Mouse (Mus musculus): Measurements from ENCODE around the gene Ppm1d. TPM values are rescaled to one million over a fixed set of nuclear protein-coding genes. Genes with fewer than 3 reads are reported as not detected.

Gene Ppm1d
- polyA plus RNA-seq (2015; fragmentation: Nextera tagmentation; extraction: Ambion mirVana) = 16.9 and 18.1 TPM in 2 replicates

DNA sequence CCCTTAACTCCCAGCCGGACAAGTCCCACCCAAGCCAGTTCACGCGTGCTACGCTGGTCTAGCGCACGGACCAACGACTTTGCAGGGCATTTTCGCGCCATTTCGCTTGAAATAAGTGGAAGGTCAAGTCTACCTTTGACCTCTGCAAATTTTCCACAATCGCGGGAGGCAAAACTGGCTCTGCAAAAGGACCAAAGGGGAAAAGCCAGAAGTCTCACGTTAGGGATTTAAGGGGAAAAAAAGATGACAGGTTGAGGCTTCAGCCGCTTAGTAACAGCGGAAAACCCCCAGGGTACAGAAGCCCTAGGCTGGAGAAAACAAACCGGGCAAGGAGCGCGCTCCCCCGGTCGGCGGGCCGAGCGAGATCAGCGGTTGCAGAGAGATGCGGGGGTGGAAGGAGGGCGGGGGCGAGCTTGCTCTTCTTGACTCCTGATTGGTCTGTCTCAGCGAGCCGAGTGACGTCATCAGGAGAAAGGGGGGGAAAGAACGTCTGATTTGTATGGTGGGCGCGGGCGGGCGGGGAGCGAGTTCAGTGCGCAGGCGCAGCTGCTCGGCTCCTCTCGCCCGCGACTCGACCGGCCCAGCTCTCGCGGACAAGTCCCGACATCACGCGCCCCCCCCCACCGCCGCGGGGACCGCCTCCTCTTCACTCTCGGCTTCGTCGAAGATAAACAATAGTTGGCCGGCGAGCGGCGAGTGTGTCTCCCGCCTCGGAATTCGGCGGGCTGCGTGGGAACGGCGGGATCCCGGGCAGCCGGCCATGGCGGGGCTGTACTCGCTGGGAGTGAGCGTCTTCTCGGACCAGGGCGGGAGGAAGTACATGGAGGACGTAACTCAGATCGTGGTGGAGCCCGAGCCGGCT, at the start of gene Ppm1d:
TSS of gene Ppm1d (plus strand) at position 532 of the 862 bp plus-strand sequence.
- no peaks in the 10 kb centered on the region for H3K36me3 ChIP-seq (replicated peaks)
- H3K4me1 ChIP-seq = peaks cover 31% of the 10 kb centered on the region
- H3K27ac ChIP-seq = peak within 1 kb of the TSS; percentile 90
- H3K27me3 ChIP-seq (replicated peaks) = no peaks in the 10 kb centered on the region
- ATAC-seq (replicated peaks) = peak; percentile 95
- peak within 1 kb of the TSS; percentile 98 for H3K4me2 ChIP-seq
- WGBS = under 1% methylated on average over 78 of the region's 78 CpGs
- H3K9me3 ChIP-seq = no peaks in the 10 kb centered on the region
- peak within 1 kb of the TSS; percentile 69 for H3K4me3 ChIP-seq
- H3K9ac ChIP-seq = peak within 1 kb of the TSS; percentile 61

- H3K9ac ChIP-seq = no peak overlapping the region
- no peak overlapping the region for H3K4me2 ChIP-seq
- no peaks in the 10 kb centered on the region for H3K36me3 ChIP-seq (replicated peaks)
- no peaks in the 10 kb centered on the region for H3K27me3 ChIP-seq (replicated peaks)
- no peaks in the 10 kb centered on the region for H3K4me1 ChIP-seq
- 66% methylated on average over 5 of the region's 5 CpGs for WGBS
- no peak overlapping the region for H3K27ac ChIP-seq
- no peaks in the 10 kb centered on the region for H3K9me3 ChIP-seq
- no peak overlapping the region for H3K4me3 ChIP-seq
- no peak for ATAC-seq (replicated peaks)
Observed at GRCm38 (mm10) chr11:85264635-85265034, 46.4 kb upstream of the Ppm1d start.

DNA sequence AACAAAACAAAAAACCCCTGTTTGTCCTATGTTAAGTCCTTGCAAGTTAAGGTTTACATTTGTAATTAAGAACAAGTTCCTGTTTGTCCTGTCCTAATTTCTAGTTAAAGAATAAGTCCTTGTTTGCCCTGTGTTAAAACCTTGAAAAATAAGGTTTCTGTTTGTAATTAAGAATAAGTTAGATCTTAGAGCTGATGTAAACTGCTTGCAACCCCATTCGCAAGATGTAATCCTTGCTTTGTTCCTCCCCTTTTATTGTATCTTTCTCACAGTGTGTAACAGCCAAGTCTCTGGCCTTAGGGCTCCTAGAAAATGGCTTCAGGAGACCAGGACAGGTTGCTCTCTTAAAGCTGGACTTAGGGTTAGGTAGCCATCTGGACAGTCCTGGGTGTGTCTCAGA, 43.7 kb upstream of the Ppm1d start:
- Histone ChIP-seq H3K4me2 (no peak overlapping the region), H3K27me3 (replicated peaks) (no peaks in the 10 kb centered on the region), H3K27ac (no peak overlapping the region), H3K9ac (no peak overlapping the region), H3K4me3 (no peak overlapping the region), H3K36me3 (replicated peaks) (no peaks in the 10 kb centered on the region), H3K4me1 (no peaks in the 10 kb centered on the region), H3K9me3 (no peaks in the 10 kb centered on the region)
- ATAC-seq (replicated peaks) = no peak
- 63% methylated on average over 1 of the region's 1 CpGs for WGBS

GRCm38 (mm10) chr11:85270631-85271030, 40.4 kb upstream of the Ppm1d start:
- Histone ChIP-seq H3K9me3 (no peaks in the 10 kb centered on the region), H3K27me3 (replicated peaks) (no peaks in the 10 kb centered on the region), H3K9ac (no peak overlapping the region), H3K36me3 (replicated peaks) (no peaks in the 10 kb centered on the region), H3K4me3 (no peak overlapping the region), H3K27ac (no peak overlapping the region), H3K4me1 (no peaks in the 10 kb centered on the region), H3K4me2 (no peak overlapping the region)
- ATAC-seq (replicated peaks) = no peak
- 40% methylated on average over 3 of the region's 3 CpGs for WGBS

DNA sequence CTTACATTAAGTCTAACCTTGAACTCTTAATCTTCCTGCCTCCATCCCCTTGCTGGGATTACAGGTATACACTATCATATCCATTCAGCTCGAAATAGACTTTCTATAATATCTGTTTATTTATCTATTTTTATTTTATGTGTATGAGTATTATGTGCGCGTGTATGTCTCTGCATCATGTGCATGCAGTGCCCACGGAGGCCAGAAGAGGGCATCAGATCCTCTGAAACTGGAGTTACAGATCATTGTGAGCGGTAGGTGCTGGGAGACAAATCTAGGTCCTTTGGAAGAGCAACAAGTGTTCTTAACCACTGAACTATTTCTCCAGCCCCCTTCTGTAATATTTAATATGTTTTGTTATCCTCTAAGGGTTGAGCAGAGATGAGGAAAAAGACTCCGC, 37.7 kb upstream of the Ppm1d start:
- no peak for ATAC-seq (replicated peaks)
- Histone ChIP-seq H3K9ac (no peak overlapping the region), H3K4me3 (no peak overlapping the region), H3K27me3 (replicated peaks) (no peaks in the 10 kb centered on the region), H3K4me2 (no peak overlapping the region), H3K27ac (no peak overlapping the region), H3K4me1 (no peaks in the 10 kb centered on the region), H3K9me3 (no peaks in the 10 kb centered on the region), H3K36me3 (replicated peaks) (no peaks in the 10 kb centered on the region)
- 74% methylated on average over 6 of the region's 6 CpGs for WGBS

DNA sequence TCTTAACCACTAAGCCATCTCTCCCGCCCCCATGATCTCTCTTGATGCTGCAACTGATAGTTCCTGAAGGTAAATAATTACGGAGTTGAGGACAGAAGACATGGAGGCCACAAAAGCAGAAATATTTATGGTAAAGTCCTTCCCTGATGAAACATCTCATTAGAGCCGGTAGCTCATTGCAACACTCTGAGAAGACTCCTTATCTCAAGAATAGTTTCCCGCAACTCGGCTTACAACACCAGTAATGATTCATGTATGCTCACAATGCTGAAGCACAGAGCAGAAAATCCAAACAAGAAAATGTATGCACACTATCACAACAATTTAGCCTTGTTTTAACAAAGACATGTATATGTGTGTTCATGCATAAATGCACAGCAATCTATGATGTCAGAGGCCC, 35.9 kb upstream of the Ppm1d start:
- 92% methylated on average over 5 of the region's 5 CpGs for WGBS
- no peaks in the 10 kb centered on the region for H3K27me3 ChIP-seq (replicated peaks)
- no peak overlapping the region for H3K9ac ChIP-seq
- no peak for ATAC-seq (replicated peaks)
- no peak overlapping the region for H3K4me3 ChIP-seq
- H3K4me1 ChIP-seq = no peaks in the 10 kb centered on the region
- no peaks in the 10 kb centered on the region for H3K9me3 ChIP-seq
- H3K27ac ChIP-seq = no peak overlapping the region
- no peak overlapping the region for H3K4me2 ChIP-seq
- H3K36me3 ChIP-seq (replicated peaks) = no peaks in the 10 kb centered on the region

DNA sequence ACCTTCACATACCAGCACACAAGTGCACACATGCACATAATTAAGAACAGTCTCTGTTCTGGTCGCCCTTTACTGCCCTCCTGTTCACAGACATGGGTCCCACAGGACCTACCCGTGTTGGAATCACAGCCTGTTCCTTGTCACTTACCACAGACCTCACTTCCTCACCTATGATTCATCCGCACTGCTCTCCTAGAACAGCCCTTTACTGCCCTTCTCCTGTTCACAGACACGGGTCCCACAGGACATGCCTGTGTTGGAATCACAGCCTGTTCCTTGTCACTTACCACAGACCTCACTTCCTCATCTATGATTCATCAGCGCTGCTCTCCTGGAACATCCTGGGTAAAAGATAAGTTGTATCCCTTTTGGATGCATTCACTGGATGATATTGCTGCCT, 33.4 kb upstream of the Ppm1d start:
- Histone ChIP-seq H3K4me1 (no peaks in the 10 kb centered on the region), H3K4me3 (no peak overlapping the region), H3K27ac (no peak overlapping the region), H3K27me3 (replicated peaks) (no peaks in the 10 kb centered on the region), H3K9me3 (no peaks in the 10 kb centered on the region), H3K4me2 (no peak overlapping the region), H3K9ac (no peak overlapping the region), H3K36me3 (replicated peaks) (no peaks in the 10 kb centered on the region)
- 77% methylated on average over 5 of the region's 5 CpGs for WGBS
- no peak for ATAC-seq (replicated peaks)

DNA sequence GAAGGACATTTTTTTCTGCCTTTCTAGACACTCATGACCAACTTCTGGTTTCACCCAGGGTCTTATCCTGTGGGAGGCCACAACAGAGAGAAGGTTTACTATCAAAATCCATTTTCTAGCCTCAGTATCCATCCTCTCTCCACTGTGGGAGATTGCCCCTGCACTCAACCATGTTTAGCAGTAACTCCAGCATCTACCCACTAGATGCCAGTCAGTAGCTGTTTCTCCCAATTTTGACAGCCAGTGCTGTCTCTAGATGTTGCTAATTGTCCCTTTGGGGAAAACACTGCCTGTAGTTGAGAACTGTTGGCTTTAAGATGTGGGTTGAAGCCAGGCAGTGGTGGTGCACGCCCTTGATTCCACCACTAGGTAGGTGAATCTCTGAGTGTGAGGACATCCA, 32.9 kb upstream of the Ppm1d start:
- ATAC-seq (replicated peaks) = no peak
- WGBS = 67% methylated on average over 1 of the region's 1 CpGs
- no peaks in the 10 kb centered on the region for H3K27me3 ChIP-seq (replicated peaks)

DNA sequence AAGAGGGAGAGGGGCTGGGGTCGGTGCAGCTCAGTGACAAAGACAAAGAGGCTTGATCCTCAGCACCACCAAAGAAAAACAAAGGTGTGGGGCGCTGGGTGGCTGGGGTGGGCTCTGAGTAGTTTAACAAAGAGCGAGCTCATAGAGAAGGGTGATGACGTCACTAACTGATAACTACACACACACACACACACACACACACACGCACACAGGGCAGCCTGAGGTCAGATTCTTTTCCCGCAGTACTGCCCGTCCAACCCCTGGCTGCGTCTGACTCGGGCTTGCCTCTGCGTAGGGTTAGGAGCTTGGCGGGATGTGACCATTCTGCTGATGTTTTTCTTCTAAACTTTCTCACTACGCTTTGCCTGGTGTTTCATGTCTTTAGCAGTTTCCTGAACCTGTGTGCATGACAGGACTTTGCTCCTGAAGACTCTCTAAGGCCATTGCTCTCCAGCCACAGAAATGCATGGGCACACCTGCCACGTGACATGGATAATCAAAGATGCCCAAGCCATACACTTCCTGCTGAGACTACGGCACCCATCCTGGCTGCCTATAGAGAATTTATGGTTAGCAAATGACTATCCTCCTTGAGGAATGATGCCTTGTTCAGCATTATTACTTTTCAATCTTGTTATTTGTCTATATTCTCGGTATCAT, 29.7 kb upstream of the Ppm1d start:
- no peak overlapping the region for H3K27ac ChIP-seq
- H3K9ac ChIP-seq = no peak overlapping the region
- H3K4me2 ChIP-seq = no peak overlapping the region
- no peak for ATAC-seq (replicated peaks)
- H3K4me1 ChIP-seq = no peaks in the 10 kb centered on the region
- 80% methylated on average over 15 of the region's 15 CpGs for WGBS
- H3K27me3 ChIP-seq (replicated peaks) = no peaks in the 10 kb centered on the region
- H3K9me3 ChIP-seq = no peaks in the 10 kb centered on the region
- H3K4me3 ChIP-seq = no peak overlapping the region
- no peaks in the 10 kb centered on the region for H3K36me3 ChIP-seq (replicated peaks)

More for the DNA sequence above, 32.9 kb upstream of the Ppm1d start:
- Histone ChIP-seq H3K9me3 (no peaks in the 10 kb centered on the region), H3K36me3 (replicated peaks) (no peaks in the 10 kb centered on the region), H3K4me1 (no peaks in the 10 kb centered on the region), H3K27ac (no peak overlapping the region), H3K4me2 (no peak overlapping the region), H3K9ac (no peak overlapping the region), H3K4me3 (no peak overlapping the region)

DNA sequence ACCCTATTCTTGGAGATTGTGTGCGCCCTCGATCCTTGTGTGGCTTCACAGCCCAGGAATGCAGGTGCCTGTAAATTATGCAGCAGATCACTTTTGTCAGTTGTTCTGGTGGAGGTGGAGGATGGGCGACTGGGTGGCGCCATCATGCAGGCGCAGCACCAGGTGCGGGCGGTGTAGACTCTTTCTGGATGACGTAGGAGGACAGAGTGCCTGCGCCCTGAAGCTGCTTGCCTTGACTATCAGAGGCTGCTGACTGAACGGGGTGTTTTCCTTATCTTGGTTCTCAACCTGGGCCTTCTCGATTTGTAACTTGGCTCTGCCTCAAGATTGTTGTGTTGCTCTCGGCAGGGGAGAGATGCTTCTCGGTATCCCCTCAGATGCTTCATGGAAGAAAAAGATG, 13.1 kb upstream of the Ppm1d start:
- Histone ChIP-seq H3K4me2 (no peak overlapping the region), H3K4me1 (no peaks in the 10 kb centered on the region), H3K27me3 (replicated peaks) (no peaks in the 10 kb centered on the region), H3K4me3 (no peak overlapping the region), H3K27ac (no peak overlapping the region), H3K9ac (no peak overlapping the region), H3K36me3 (replicated peaks) (no peaks in the 10 kb centered on the region), H3K9me3 (no peaks in the 10 kb centered on the region)
- ATAC-seq (replicated peaks) = no peak
- 83% methylated on average over 13 of the region's 13 CpGs for WGBS

DNA sequence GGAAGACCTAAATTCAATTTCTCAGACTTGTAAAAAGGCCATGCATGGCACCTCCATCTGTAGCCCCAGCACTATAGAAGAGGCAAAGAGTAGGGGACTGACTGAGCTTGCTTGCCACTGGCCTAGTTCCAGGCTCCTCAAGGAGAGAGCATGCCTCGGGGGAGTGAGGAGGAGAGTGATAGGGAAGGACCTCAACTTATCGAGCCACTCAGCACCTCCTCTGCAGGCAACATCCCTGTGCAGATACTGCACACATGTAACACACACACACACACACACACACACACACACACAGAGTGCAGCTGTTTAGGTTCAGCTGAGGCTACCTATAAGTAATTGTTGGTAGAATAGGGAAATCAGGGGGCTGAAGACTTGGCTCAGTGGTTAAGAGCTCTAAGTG, 11.2 kb upstream of the Ppm1d start:
- H3K9me3 ChIP-seq = no peaks in the 10 kb centered on the region
- WGBS = 87% methylated on average over 2 of the region's 2 CpGs
- H3K4me1 ChIP-seq = no peaks in the 10 kb centered on the region
- no peaks in the 10 kb centered on the region for H3K27me3 ChIP-seq (replicated peaks)
- H3K4me2 ChIP-seq = no peak overlapping the region
- no peak overlapping the region for H3K27ac ChIP-seq
- ATAC-seq (replicated peaks) = no peak
- H3K4me3 ChIP-seq = no peak overlapping the region
- no peaks in the 10 kb centered on the region for H3K36me3 ChIP-seq (replicated peaks)
- H3K9ac ChIP-seq = no peak overlapping the region

DNA sequence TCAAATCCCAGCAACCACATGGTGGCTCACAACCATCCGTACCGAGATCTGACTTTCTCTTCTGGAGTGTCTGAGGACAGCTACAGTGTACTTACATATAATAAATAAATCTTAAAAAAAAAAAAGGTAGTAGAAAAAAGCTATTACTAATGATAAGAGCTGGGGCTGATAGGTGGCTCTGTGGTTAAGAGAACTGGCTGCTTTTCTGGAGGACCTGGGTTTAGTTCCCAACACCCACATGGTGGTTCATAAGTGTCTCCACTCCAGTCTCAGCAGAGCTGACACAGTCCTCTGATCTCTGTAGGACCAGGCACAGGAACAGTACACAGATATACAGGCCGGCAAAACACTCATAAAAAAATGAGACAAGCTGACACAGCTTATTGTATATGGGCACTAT, 9.9 kb upstream of the Ppm1d start:
- H3K4me1 ChIP-seq = no peaks in the 10 kb centered on the region
- H3K9ac ChIP-seq = no peak overlapping the region
- no peaks in the 10 kb centered on the region for H3K36me3 ChIP-seq (replicated peaks)
- H3K4me3 ChIP-seq = no peak overlapping the region
- H3K4me2 ChIP-seq = no peak overlapping the region
- no peaks in the 10 kb centered on the region for H3K27me3 ChIP-seq (replicated peaks)
- H3K27ac ChIP-seq = no peak overlapping the region
- 90% methylated on average over 3 of the region's 3 CpGs for WGBS
- H3K9me3 ChIP-seq = no peaks in the 10 kb centered on the region
- ATAC-seq (replicated peaks) = no peak

DNA sequence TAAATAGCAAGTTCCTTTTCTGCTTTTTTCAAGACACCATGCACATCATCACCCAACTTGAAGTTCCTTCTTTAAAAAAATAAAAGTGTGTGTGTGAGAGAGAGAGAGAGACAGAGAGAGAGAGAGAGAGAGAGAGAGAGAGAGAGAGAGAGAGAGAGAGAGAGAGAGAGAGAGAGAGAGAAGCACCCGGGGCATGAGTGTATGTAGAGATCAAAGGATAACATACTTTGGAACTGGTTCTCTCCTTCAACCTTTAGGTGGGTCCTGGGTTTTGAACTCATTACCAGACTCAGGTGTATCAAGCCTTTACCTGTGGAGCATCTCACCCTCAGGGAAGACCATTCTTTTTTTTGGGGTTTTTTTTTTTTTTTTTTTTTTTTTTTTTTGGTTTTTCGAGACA, 9.2 kb upstream of the Ppm1d start:
- H3K4me3 ChIP-seq = no peak overlapping the region
- no peaks in the 10 kb centered on the region for H3K36me3 ChIP-seq (replicated peaks)
- H3K4me2 ChIP-seq = no peak overlapping the region
- H3K9me3 ChIP-seq = no peaks in the 10 kb centered on the region
- no peak overlapping the region for H3K27ac ChIP-seq
- ATAC-seq (replicated peaks) = no peak
- no peaks in the 10 kb centered on the region for H3K4me1 ChIP-seq
- 68% methylated on average over 2 of the region's 2 CpGs for WGBS
- no peaks in the 10 kb centered on the region for H3K27me3 ChIP-seq (replicated peaks)
- H3K9ac ChIP-seq = no peak overlapping the region
